Mouse (Mus musculus) olfactory bulb, adult 2 months (tissue): Measurements from ENCODE around the gene Zfp324.

Experiments
- CTCF ChIP-seq: fragments of 200-500 bp; IDR thresholded peaks from 2 replicates; pipeline ENCODE4 v1.5.1; 2012; ENCODE audit warnings: low read depth, mild to moderate bottlenecking, low read length, moderate library complexity; ENCODE audit not compliant: insufficient read depth
- POLR2A ChIP-seq: fragments of 200-500 bp; IDR thresholded peaks from 2 replicates; pipeline ENCODE4 v1.6.1; 2012; ENCODE audit warnings: mild to moderate bottlenecking, low read depth, low read length, moderate library complexity; ENCODE audit not compliant: insufficient read depth

DNA sequence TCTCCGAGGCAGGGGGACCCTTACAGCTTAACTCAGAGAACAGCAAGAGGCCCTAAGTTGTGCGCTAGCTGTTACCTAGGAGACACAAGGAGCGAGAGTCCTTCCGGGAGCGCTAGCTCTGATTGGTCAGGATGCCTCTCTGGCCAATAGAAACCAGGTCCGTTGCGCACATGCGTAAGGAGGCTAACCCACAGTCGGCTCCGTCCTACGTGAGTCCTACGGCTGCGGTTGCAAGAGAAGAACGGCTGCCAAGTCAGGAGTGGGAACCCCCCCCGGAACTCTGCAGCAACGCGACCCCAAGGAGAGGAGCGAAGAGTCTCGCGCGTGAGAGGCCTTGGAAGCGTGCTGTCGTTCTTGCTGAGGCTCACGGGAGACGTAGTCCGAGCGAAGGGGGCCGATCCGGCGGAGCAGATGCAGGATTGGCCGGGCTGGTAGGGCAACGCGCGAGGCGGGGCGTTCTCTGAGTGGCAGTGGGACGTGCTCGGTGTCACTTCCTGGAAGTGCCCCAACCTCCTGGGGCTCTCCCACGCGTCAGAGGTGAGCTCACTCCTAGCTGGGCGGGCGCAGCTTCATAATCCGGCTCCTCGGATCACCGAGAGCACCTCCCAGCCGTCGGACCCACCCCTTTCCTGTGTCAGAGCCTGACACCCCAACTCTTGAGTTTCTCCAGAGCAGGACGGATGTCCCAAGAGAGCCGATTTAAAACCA lies 12.2 kb downstream of the Zfp324 start, which contains the start of gene Zfp446:
- no peak for TF ChIP-seq CTCF
- peak; percentile 69 for TF ChIP-seq POLR2A
